Mouse (Mus musculus): Measurements from ENCODE around the gene Mptx2. TPM values are rescaled to one million over a fixed set of nuclear protein-coding genes. Genes with fewer than 3 reads are reported as not detected.
"Not testable (repeated sequence)": the region's sequence is repeated elsewhere in the genome, so short reads cannot be mapped to it uniquely, and the experiment has no call there.

The Mptx2 gene
- total RNA-seq (2018; cell fraction: chromatin; rRNA removed), result not detected
- not detected for total RNA-seq (2018; cell fraction: cytosol; rRNA removed)
- total RNA-seq (2018; cell fraction: nucleus; rRNA removed), result not detected
- polyA plus RNA-seq (2018), result not detected in 3 replicates

GRCm38 (mm10) chr1:173277677-173278076 lies at the start of gene Mptx2:
Gene Mptx2, minus strand, starts transcription at chr1:173277777.
- Histone ChIP-seq H3K4me3 (ENCODE audit: inconsistent target) (no peak within 1 kb of the TSS), H3K79me2 (ENCODE audit: inconsistent target) (no peaks in the 10 kb centered on the region), H3K27ac (no peak within 1 kb of the TSS), H3K36me3 (ENCODE audit: inconsistent target) (no peaks in the 10 kb centered on the region)
- 83% methylated on average over 3 of the region's 3 CpGs for WGBS (ENCODE audit: missing documents)

DNA sequence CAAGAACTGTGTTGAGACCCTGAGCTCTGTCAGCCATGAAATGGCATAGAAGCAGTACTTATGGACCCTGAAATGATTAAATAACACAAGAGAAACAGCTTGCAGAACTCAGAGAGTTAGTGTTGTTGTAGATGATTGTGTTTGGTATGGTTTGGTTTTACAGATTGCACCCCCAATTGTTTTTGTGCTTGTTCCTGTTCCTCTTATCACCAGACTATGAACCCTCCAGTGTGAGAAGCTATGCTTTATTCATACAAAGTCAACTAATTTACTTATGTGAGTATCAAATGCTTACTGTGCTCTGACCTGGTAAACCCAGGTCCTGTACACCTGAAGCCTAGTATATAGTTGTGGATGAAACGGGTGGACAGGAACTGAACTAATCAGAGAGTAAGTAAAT lies 49.0 kb upstream of the Mptx2 start:
- Histone ChIP-seq H3K27ac (no peak overlapping the region), H3K36me3 (ENCODE audit: inconsistent target) (no peaks in the 10 kb centered on the region), H3K79me2 (ENCODE audit: inconsistent target) (no peaks in the 10 kb centered on the region), H3K4me3 (ENCODE audit: inconsistent target) (no peak overlapping the region)
- 85% methylated on average over 1 of the region's 1 CpGs for WGBS (ENCODE audit: missing documents)

- Histone ChIP-seq H3K27ac (no peak overlapping the region), H3K36me3 (ENCODE audit: inconsistent target) (no peaks in the 10 kb centered on the region), H3K4me3 (ENCODE audit: inconsistent target) (no peak overlapping the region), H3K79me2 (ENCODE audit: inconsistent target) (no peaks in the 10 kb centered on the region)
- WGBS (ENCODE audit: missing documents), result 75% methylated on average over 1 of the region's 1 CpGs
Observed at GRCm38 (mm10) chr1:173325395-173325794, 47.8 kb upstream of the Mptx2 start.

- Histone ChIP-seq H3K36me3 (ENCODE audit: inconsistent target) (no peaks in the 10 kb centered on the region), H3K79me2 (ENCODE audit: inconsistent target) (no peaks in the 10 kb centered on the region), H3K27ac (no peak overlapping the region), H3K4me3 (ENCODE audit: inconsistent target) (no peak overlapping the region)
- 82% methylated on average over 4 of the region's 4 CpGs for WGBS (ENCODE audit: missing documents)
Observed at GRCm38 (mm10) chr1:173324961-173325360, 47.4 kb upstream of the Mptx2 start.

DNA sequence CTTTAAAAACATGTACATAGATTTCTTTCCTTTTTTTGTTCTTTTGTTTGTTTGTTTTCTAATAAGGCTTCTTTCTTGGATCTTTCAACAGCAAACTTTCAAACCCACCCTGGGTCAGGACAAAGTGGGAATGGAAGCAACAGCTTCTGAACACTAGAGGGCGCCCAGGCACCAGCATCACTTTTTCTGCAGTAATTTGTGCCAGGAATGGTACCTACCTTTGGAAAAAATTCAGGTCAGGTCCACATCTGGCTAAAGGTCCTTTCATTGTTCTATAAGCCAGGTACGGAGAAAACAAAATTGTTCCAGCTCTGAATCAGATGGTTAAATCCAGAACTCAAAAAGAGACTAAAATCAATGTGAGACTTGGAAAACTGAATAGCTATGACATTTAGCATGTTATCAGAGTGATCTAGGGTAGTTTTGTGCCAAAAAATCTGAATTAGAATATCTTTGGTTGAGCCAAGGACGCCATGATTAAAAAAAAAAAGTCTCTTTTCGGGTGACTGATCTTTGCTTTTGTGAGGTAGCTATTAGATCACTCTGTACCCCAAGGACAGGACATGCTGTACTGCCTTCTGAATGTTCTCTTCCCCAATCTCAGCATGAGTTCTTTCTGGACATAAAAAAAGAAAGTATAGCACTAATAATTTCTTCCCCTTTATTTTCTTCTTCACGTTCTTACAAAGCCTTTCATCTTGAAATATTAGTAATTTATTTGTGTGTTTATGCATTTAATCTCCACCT lies 46.4 kb upstream of the Mptx2 start:
- 40% methylated on average over 5 of the region's 5 CpGs for WGBS (ENCODE audit: missing documents)
- H3K27ac ChIP-seq, result no peak overlapping the region
- H3K36me3 ChIP-seq (ENCODE audit: inconsistent target), result no peaks in the 10 kb centered on the region
- no peaks in the 10 kb centered on the region for H3K79me2 ChIP-seq (ENCODE audit: inconsistent target)
- no peak overlapping the region for H3K4me3 ChIP-seq (ENCODE audit: inconsistent target)

DNA sequence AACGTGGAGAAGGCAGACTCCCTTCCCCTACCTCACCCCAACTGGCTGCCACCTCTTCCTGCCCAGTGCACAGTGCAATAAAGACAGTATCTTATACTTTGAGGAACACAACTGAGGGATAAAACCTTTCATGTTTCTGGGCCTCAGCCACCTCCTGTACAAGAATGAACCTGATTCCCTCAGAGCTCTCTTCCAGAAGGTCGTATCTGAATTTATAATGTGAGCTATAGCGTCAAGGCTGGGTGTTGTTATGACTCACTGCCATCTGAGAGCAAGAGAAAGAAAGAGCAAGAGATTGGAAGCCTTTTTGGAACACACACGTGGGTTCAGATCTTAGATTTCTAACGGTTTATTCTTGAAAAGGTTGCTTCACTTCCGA lies 44.7 kb upstream of the Mptx2 start:
- no peak overlapping the region for H3K4me3 ChIP-seq (ENCODE audit: inconsistent target)
- H3K27ac ChIP-seq, result no peak overlapping the region
- 68% methylated on average over 6 of the region's 6 CpGs for WGBS (ENCODE audit: missing documents)
- H3K79me2 ChIP-seq (ENCODE audit: inconsistent target), result no peaks in the 10 kb centered on the region
- H3K36me3 ChIP-seq (ENCODE audit: inconsistent target), result no peaks in the 10 kb centered on the region

GRCm38 (mm10) chr1:173321593-173322248 lies 44.1 kb upstream of the Mptx2 start:
- 90% methylated on average over 8 of the region's 8 CpGs for WGBS (ENCODE audit: missing documents)
- Histone ChIP-seq H3K27ac (no peak overlapping the region), H3K36me3 (ENCODE audit: inconsistent target) (no peaks in the 10 kb centered on the region), H3K4me3 (ENCODE audit: inconsistent target) (no peak overlapping the region), H3K79me2 (ENCODE audit: inconsistent target) (no peaks in the 10 kb centered on the region)

- 91% methylated on average over 2 of the region's 2 CpGs for WGBS (ENCODE audit: missing documents)
- Histone ChIP-seq H3K27ac (no peak overlapping the region), H3K79me2 (ENCODE audit: inconsistent target) (no peaks in the 10 kb centered on the region), H3K4me3 (ENCODE audit: inconsistent target) (no peak overlapping the region), H3K36me3 (ENCODE audit: inconsistent target) (no peaks in the 10 kb centered on the region)
Observed at GRCm38 (mm10) chr1:173317925-173318477, 40.4 kb upstream of the Mptx2 start.

- H3K79me2 ChIP-seq (ENCODE audit: inconsistent target), result no peaks in the 10 kb centered on the region
- WGBS (ENCODE audit: missing documents), result 92% methylated on average over 3 of the region's 3 CpGs
- no peaks in the 10 kb centered on the region for H3K36me3 ChIP-seq (ENCODE audit: inconsistent target)
- H3K27ac ChIP-seq, result no peak overlapping the region
- no peak overlapping the region for H3K4me3 ChIP-seq (ENCODE audit: inconsistent target)
Observed at GRCm38 (mm10) chr1:173315725-173316124, 38.1 kb upstream of the Mptx2 start.

DNA sequence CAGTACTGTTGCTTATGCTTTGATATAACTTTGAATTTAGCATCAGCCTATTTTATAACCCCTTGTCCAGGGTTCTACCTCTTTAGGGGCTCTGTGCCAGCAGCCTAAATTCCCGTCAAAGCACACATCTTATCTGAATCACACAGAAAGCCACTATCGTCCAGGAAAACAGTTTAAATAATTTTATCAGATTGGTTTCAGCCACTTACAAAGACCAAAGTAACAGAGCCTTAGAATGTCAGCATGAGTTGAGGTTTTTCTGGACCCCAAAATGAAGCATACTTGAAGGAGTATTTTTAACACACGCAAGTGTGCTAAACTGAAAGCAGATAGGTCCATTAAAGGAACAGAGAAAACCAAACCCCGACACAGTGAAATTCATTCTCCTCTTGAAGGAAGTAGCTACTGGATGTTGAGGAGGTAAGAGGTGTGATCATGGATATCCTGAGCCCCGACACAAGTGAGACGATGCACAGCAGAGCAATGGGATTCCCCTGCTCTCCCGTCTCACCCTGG lies 36.0 kb upstream of the Mptx2 start:
- not testable (repeated sequence) for H3K27ac ChIP-seq; H3K79me2 ChIP-seq (ENCODE audit: inconsistent target); H3K36me3 ChIP-seq (ENCODE audit: inconsistent target); H3K4me3 ChIP-seq (ENCODE audit: inconsistent target)
- 25% methylated on average over 7 of the region's 7 CpGs for WGBS (ENCODE audit: missing documents)

- not testable (repeated sequence) for H3K79me2 ChIP-seq (ENCODE audit: inconsistent target)
- 89% methylated on average over 2 of the region's 3 CpGs for WGBS (ENCODE audit: missing documents)
Observed at GRCm38 (mm10) chr1:173302795-173303194, 25.2 kb upstream of the Mptx2 start.

DNA sequence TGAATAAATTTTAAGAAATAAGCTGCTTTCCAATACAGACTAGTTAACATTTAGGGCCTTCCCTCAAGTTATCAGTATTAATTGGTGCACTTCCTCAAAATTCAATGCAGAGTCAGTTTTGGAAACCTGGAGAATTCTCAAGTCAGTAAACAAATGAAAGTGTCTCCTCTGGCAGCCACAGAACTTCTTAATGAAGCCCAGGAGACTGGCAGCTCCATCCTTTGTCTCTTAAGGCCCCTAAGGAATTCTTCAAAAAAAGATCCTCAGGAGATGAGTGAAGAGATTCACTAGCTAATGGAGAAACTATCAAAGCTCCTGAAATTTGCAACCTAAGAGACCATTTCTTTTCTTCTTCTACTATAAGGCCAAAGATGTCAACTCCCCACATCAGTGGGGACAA lies 11.9 kb downstream of the Mptx2 start, which contains the start of gene Olfr418:
Gene Olfr418 (plus strand): TSS at position 301 of the 400 bp plus-strand sequence.
- Histone ChIP-seq H3K36me3 (ENCODE audit: inconsistent target) (no peaks in the 10 kb centered on the region), H3K79me2 (ENCODE audit: inconsistent target) (no peaks in the 10 kb centered on the region), H3K27ac (no peak within 1 kb of the TSS), H3K4me3 (ENCODE audit: inconsistent target) (no peak within 1 kb of the TSS)

More at GRCm38 (mm10) chr1:173302795-173303194, 25.2 kb upstream of the Mptx2 start:
- H3K36me3 ChIP-seq (ENCODE audit: inconsistent target); H3K4me3 ChIP-seq (ENCODE audit: inconsistent target); H3K27ac ChIP-seq: not testable (repeated sequence)

- WGBS (ENCODE audit: missing documents), result 86% methylated on average over 3 of the region's 3 CpGs
- no peak overlapping the region for H3K4me3 ChIP-seq (ENCODE audit: inconsistent target)
Observed at GRCm38 (mm10) chr1:173249888-173250287, 27.7 kb downstream of the Mptx2 start.

GRCm38 (mm10) chr1:173237004-173237403 lies 40.6 kb downstream of the Mptx2 start:
- 87% methylated on average over 1 of the region's 1 CpGs for WGBS (ENCODE audit: missing documents)
- H3K4me3 ChIP-seq (ENCODE audit: inconsistent target); H3K79me2 ChIP-seq (ENCODE audit: inconsistent target); H3K36me3 ChIP-seq (ENCODE audit: inconsistent target); H3K27ac ChIP-seq: not testable (repeated sequence)

More at GRCm38 (mm10) chr1:173249888-173250287, 27.7 kb downstream of the Mptx2 start:
- H3K36me3 ChIP-seq (ENCODE audit: inconsistent target), result no peaks in the 10 kb centered on the region
- no peaks in the 10 kb centered on the region for H3K79me2 ChIP-seq (ENCODE audit: inconsistent target)
- H3K27ac ChIP-seq, result no peak overlapping the region

- H3K27ac ChIP-seq, result no peak within 1 kb of the TSS
- no peaks in the 10 kb centered on the region for H3K36me3 ChIP-seq (ENCODE audit: inconsistent target)
- H3K4me3 ChIP-seq (ENCODE audit: inconsistent target), result no peak within 1 kb of the TSS
- WGBS (ENCODE audit: missing documents), result 48% methylated on average over 2 of the region's 2 CpGs
- H3K79me2 ChIP-seq (ENCODE audit: inconsistent target), result no peaks in the 10 kb centered on the region
Observed at GRCm38 (mm10) chr1:173227081-173227480, 50.5 kb downstream of the Mptx2 start, which contains the start of gene Fcer1a. Gene Fcer1a, minus strand, starts transcription at chr1:173227214.

Data from macrophage (primary cell).